Mouse (Mus musculus) spleen, postnatal 36 days (tissue): ENCODE measurements around the gene Tmpo.
A peak's percentile ranks its signal among the peaks of the same experiment; 100 is the strongest.
"Not testable (repeated sequence)": the region's sequence is repeated elsewhere in the genome, so short reads cannot be mapped to it uniquely, and the experiment has no call there.

Experiments used
- DNase-seq, 2 experiments: peaks; one replicate each; pipeline ENCODE4 v3.0.0; 2022; ENCODE audit warnings: low spot score in 2 of 2, mixed read lengths in 1 of 2

Gene Tmpo

GRCm38 (mm10) chr10:91184893-91185292 is 3.8 kb upstream of the Tmpo start:
- not testable (repeated sequence) for DNase-seq

- no peak for DNase-seq
Observed at GRCm38 (mm10) chr10:91183316-91183715, 2.2 kb upstream of the Tmpo start.

- no peak for DNase-seq
Observed at GRCm38 (mm10) chr10:91182291-91182990, 1.3 kb upstream of the Tmpo start.

GRCm38 (mm10) chr10:91181461-91182288 is 560 bp upstream of the Tmpo start:
- peak; percentile 97 to 99 for DNase-seq

- DNase-seq: no peak
Observed at GRCm38 (mm10) chr10:91180301-91180700, 814 bp downstream of the Tmpo start.

- no peak for DNase-seq
Observed at GRCm38 (mm10) chr10:91179834-91180233, 1.3 kb downstream of the Tmpo start.

- DNase-seq: no peak
Observed at GRCm38 (mm10) chr10:91177201-91177600, 3.9 kb downstream of the Tmpo start.

GRCm38 (mm10) chr10:91172329-91173100 is 8.6 kb downstream of the Tmpo start:
- no peak for DNase-seq

GRCm38 (mm10) chr10:91171455-91172328 is 9.4 kb downstream of the Tmpo start:
- peak; percentile 93 for DNase-seq

- peak; percentile 44 to 50 for DNase-seq
Observed at GRCm38 (mm10) chr10:91171041-91171440, 10.1 kb downstream of the Tmpo start.

- peak; percentile 83 to 89 for DNase-seq
Observed at GRCm38 (mm10) chr10:91170143-91170941, 10.8 kb downstream of the Tmpo start.

GRCm38 (mm10) chr10:91169414-91170065 is 11.6 kb downstream of the Tmpo start:
- DNase-seq: no peak

- no peak for DNase-seq
Observed at GRCm38 (mm10) chr10:91167352-91167751, 13.8 kb downstream of the Tmpo start.

- peak; percentile 65 to 67 for DNase-seq
Observed at GRCm38 (mm10) chr10:91166890-91167289, 14.2 kb downstream of the Tmpo start.

- no peak for DNase-seq
Observed at GRCm38 (mm10) chr10:91165850-91166249, 15.3 kb downstream of the Tmpo start.

GRCm38 (mm10) chr10:91164491-91164890 is 16.6 kb downstream of the Tmpo start:
- DNase-seq: no peak

- DNase-seq: no peak
Observed at GRCm38 (mm10) chr10:91162511-91163163, 18.5 kb downstream of the Tmpo start.

- no peak for DNase-seq
Observed at GRCm38 (mm10) chr10:91162077-91162476, 19.0 kb downstream of the Tmpo start.

GRCm38 (mm10) chr10:91161006-91161405 is 20.1 kb downstream of the Tmpo start:
- DNase-seq: no peak
